Mouse (Mus musculus): ENCODE results near the gene Ssh1. TPM values are rescaled to one million over a fixed set of nuclear protein-coding genes. Genes with fewer than 3 reads are reported as not detected.
A peak's percentile ranks its signal among the peaks of the same experiment; 100 is the strongest.

The Ssh1 gene
- total and polyA plus RNA-seq, 2 experiments from 2014 or later, result 6.8 to 10.0 TPM

- H3K9me3 ChIP-seq (replicated peaks; ENCODE audit: control insufficient read depth, low read length), result no peaks in the 10 kb centered on the region
- DNase-seq (ENCODE audit: low spot score) (no peak), ATAC-seq (ENCODE audit: insufficient read depth, low read depth) (no peak; the same call in 1 of the 2 replicates)
- H3K4me1 ChIP-seq (ENCODE audit: control insufficient read depth, insufficient read depth), result peaks cover 33% of the 10 kb centered on the region
- H3K9ac ChIP-seq (replicated peaks; ENCODE audit: low read depth, low read length), result no peak overlapping the region
- H3K36me3 ChIP-seq (replicated peaks; ENCODE audit: control insufficient read depth, insufficient read depth, low read length), result peaks cover 23% of the 10 kb centered on the region
- H3K4me3 ChIP-seq (ENCODE audit: low read depth, low read length), result no peak overlapping the region
- 58% methylated on average over 8 of the region's 8 CpGs for WGBS
- H3K4me2 ChIP-seq (ENCODE audit: low read depth, low read length), result no peak overlapping the region; the same call in 1 of the 2 replicates
- no peak for TF ChIP-seq CTCF (IDR thresholded peaks at IDR 0.05; ENCODE audit: low read depth)
- no peak for TF ChIP-seq EP300 (IDR thresholded peaks at IDR 0.05; ENCODE audit: low read depth)
- no peaks in the 10 kb centered on the region for H3K27me3 ChIP-seq (ENCODE audit: control insufficient read depth, insufficient read depth, low read length)
- H3K27ac ChIP-seq (ENCODE audit: low read depth), result peak overlapping the region; percentile 75
Measured at GRCm38 (mm10) chr5:113973790-113974189, 19.9 kb downstream of the Ssh1 start.

DNA sequence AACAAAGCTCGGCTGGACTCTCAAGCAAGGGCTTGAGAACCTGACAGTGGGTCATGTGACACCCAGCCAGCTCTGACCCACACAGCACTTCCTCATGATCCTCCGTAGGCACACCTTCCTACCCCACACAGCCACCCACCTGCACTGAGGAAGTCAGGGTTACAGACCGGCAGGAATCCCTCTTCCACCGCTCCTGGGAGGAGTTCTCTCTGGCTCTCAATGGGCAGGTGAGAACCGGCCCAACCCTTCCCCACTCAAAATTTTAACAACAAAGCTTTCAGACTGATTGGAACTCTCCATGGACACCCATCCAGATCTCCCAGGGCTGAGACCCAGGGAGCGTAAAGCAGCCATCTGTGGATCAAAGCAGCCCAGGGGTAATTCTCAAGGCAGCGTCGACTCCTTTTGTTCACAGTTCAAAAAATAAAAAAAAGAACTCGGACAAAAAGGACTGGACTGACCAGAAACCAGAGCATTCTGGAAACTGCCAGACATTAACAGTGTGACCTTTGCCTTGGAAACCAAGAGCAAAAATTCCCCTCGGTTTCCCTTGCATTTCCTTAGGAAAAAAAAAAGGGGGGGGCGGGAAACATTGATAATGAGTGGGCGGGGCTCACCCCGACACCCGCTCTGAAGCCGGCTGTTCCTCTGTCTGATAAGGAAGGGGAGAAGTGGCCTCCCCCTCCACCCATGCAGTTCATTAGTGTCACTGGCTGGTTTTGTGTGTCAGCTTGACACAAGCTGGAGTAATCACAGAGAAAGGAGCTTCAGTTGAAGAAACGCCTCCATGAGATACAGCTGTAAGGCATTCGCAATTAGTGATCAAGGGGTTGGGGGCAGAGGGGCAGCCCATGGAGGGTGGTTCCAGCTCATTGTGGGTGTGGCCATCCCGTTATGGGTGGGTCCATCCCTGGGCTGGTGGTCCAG is 20.8 kb downstream of the Ssh1 start:
- H3K9ac ChIP-seq (replicated peaks; ENCODE audit: low read depth, low read length), result no peak overlapping the region
- H3K36me3 ChIP-seq (replicated peaks; ENCODE audit: control insufficient read depth, insufficient read depth, low read length), result peaks cover 24% of the 10 kb centered on the region
- no peak for TF ChIP-seq CTCF (IDR thresholded peaks at IDR 0.05; ENCODE audit: low read depth)
- peak; percentile 56; the same call in 1 of the 2 replicates for TF ChIP-seq EP300 (IDR thresholded peaks at IDR 0.05; ENCODE audit: low read depth)
- no peak overlapping the region for H3K4me3 ChIP-seq (ENCODE audit: low read depth, low read length)
- H3K9me3 ChIP-seq (replicated peaks; ENCODE audit: control insufficient read depth, low read length), result no peaks in the 10 kb centered on the region
- 0 out of 2 replicates have a peak overlapping the region, but pooled peaks have one; percentile 10 for H3K4me2 ChIP-seq (ENCODE audit: low read depth, low read length)
- peak overlapping the region; percentile 75 for H3K27ac ChIP-seq (ENCODE audit: low read depth)
- ATAC-seq (ENCODE audit: insufficient read depth, low read depth) (peak; percentile 45), DNase-seq (ENCODE audit: low spot score) (peak; percentile 66)
- 41% methylated on average over 18 of the region's 18 CpGs for WGBS
- H3K27me3 ChIP-seq (ENCODE audit: control insufficient read depth, insufficient read depth, low read length), result no peaks in the 10 kb centered on the region
- peaks cover 33% of the 10 kb centered on the region for H3K4me1 ChIP-seq (ENCODE audit: control insufficient read depth, insufficient read depth)

DNA sequence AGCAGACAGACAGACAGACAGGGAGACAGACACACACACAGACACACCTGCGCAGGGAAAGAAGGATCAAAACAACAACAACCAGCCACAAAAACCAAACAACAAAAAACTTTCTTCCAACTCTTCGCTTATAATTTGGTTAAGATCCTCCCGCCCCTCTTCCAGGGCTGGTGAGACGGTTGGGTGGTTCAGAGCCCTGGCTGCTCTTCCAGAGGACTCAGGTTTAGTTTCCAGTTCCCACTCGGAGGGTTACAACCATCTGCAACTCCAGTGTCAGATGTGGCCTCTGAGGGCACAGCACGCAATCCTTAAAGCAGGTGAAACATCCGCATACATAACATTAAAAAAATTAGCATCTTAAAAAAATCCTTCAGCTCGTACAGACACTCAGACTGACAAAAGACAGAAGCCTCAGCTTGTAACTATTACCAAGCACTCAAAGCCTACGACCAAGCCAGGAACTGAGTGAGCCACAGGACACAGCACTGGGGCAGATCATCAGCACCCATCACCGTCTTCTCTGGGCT is 22.2 kb downstream of the Ssh1 start:
- Histone ChIP-seq H3K4me2 (ENCODE audit: low read depth, low read length) (no peak overlapping the region), H3K9ac (replicated peaks; ENCODE audit: low read depth, low read length) (no peak overlapping the region), H3K4me1 (ENCODE audit: control insufficient read depth, insufficient read depth) (peaks cover 33% of the 10 kb centered on the region), H3K27me3 (ENCODE audit: control insufficient read depth, insufficient read depth, low read length) (no peaks in the 10 kb centered on the region), H3K9me3 (replicated peaks; ENCODE audit: control insufficient read depth, low read length) (no peaks in the 10 kb centered on the region), H3K4me3 (ENCODE audit: low read depth, low read length) (no peak overlapping the region), H3K27ac (ENCODE audit: low read depth) (no peak overlapping the region), H3K36me3 (replicated peaks; ENCODE audit: control insufficient read depth, insufficient read depth, low read length) (peaks cover 25% of the 10 kb centered on the region)
- TF ChIP-seq CTCF (IDR thresholded peaks at IDR 0.05; ENCODE audit: low read depth), result no peak
- TF ChIP-seq EP300 (IDR thresholded peaks at IDR 0.05; ENCODE audit: low read depth), result no peak
- ATAC-seq (ENCODE audit: insufficient read depth, low read depth) (no peak), DNase-seq (ENCODE audit: low spot score) (no peak)
- WGBS, result 84% methylated on average over 10 of the region's 10 CpGs

GRCm38 (mm10) chr5:113968371-113968770 is 25.3 kb downstream of the Ssh1 start:
- 83% methylated on average over 11 of the region's 11 CpGs for WGBS
- Histone ChIP-seq H3K4me2 (ENCODE audit: low read depth, low read length) (no peak overlapping the region), H3K4me1 (ENCODE audit: control insufficient read depth, insufficient read depth) (peaks cover 4% of the 10 kb centered on the region), H3K4me3 (ENCODE audit: low read depth, low read length) (no peak overlapping the region), H3K36me3 (replicated peaks; ENCODE audit: control insufficient read depth, insufficient read depth, low read length) (peaks cover 55% of the 10 kb centered on the region), H3K27me3 (ENCODE audit: control insufficient read depth, insufficient read depth, low read length) (no peaks in the 10 kb centered on the region), H3K9me3 (replicated peaks; ENCODE audit: control insufficient read depth, low read length) (no peaks in the 10 kb centered on the region), H3K27ac (ENCODE audit: low read depth) (no peak overlapping the region), H3K9ac (replicated peaks; ENCODE audit: low read depth, low read length) (no peak overlapping the region)
- ATAC-seq (ENCODE audit: insufficient read depth, low read depth) (no peak), DNase-seq (ENCODE audit: low spot score) (no peak)
- no peak for TF ChIP-seq EP300 (IDR thresholded peaks at IDR 0.05; ENCODE audit: low read depth)
- TF ChIP-seq CTCF (IDR thresholded peaks at IDR 0.05; ENCODE audit: low read depth), result no peak

- H3K4me1 ChIP-seq (ENCODE audit: control insufficient read depth, insufficient read depth), result no peaks in the 10 kb centered on the region; the same call in 1 of the 2 replicates
- peaks cover 55% of the 10 kb centered on the region for H3K36me3 ChIP-seq (replicated peaks; ENCODE audit: control insufficient read depth, insufficient read depth, low read length)
- no peak for TF ChIP-seq CTCF (IDR thresholded peaks at IDR 0.05; ENCODE audit: low read depth)
- DNase-seq (ENCODE audit: low spot score) (no peak), ATAC-seq (ENCODE audit: insufficient read depth, low read depth) (peak; percentile 59)
- H3K27me3 ChIP-seq (ENCODE audit: control insufficient read depth, insufficient read depth, low read length), result no peaks in the 10 kb centered on the region
- H3K4me2 ChIP-seq (ENCODE audit: low read depth, low read length), result no peak overlapping the region
- H3K27ac ChIP-seq (ENCODE audit: low read depth), result no peak overlapping the region
- WGBS, result 45% methylated on average over 13 of the region's 13 CpGs
- no peak overlapping the region for H3K9ac ChIP-seq (replicated peaks; ENCODE audit: low read depth, low read length)
- no peaks in the 10 kb centered on the region for H3K9me3 ChIP-seq (replicated peaks; ENCODE audit: control insufficient read depth, low read length)
- no peak overlapping the region for H3K4me3 ChIP-seq (ENCODE audit: low read depth, low read length)
Measured at GRCm38 (mm10) chr5:113966452-113967150, 27.1 kb downstream of the Ssh1 start.
